Mouse (Mus musculus): ENCODE results near the gene Lrp5. TPM values are rescaled to one million over a fixed set of nuclear protein-coding genes. Genes with fewer than 3 reads are reported as not detected.

Lrp5 gene
- polyA plus RNA-seq, 1 experiment = 35.9 TPM

DNA sequence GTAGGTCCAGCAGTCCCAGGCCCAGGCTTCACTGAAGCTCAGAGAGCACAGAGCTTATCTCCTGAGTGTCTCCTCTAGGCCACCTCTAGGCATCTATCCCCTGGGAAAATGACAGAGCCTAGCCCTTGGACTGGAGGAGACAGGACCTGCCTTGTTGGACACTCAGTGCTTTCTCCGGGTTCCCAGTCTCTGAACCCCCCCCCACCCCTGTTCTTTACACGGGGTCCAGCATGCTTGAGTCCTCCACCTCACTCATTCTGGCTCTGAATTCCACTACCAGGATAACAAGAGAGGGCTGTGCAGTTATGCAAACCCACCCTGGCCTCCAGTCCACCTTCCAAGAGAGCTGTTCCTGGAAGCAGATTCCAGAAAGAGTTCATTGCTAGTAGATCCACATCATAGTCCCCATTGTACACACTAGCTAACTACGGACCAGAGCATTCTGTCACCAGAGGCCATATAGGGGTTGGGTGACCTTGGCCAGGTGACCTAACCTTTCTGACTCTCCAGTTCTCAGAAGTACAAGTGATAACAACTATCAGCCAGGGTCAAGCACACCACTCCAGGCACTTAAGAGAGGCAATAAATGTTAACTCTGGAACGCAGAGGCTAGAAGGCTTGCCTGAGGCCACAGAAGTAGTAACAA is 109.0 kb downstream of the Lrp5 start:
- WGBS = 95% methylated on average over 4 of the region's 4 CpGs
- Histone ChIP-seq H3K4me1 (replicated peaks; ENCODE audit: control insufficient read depth, insufficient read depth, low read length) (peaks cover 10% of the 10 kb centered on the region), H3K27me3 (ENCODE audit: control insufficient read depth, insufficient read depth, low read length) (no peaks in the 10 kb centered on the region), H3K27ac (ENCODE audit: control insufficient read depth, insufficient read depth, low read length) (no peak overlapping the region), H3K4me3 (ENCODE audit: control insufficient read depth, insufficient read depth, low read length) (no peak overlapping the region), H3K36me3 (ENCODE audit: control insufficient read depth, insufficient read depth, low read length) (no peaks in the 10 kb centered on the region)
- TF ChIP-seq CTCF (IDR thresholded peaks at IDR 0.05; ENCODE audit: borderline replicate concordance, control insufficient read depth, extremely low read depth, insufficient read depth, low read length, poor library complexity) (no peak), POLR2A (IDR thresholded peaks at IDR 0.05; ENCODE audit: control insufficient read depth, extremely low read depth, insufficient read depth, low read length, poor library complexity) (no peak)
- no peak for DNase-seq

DNA sequence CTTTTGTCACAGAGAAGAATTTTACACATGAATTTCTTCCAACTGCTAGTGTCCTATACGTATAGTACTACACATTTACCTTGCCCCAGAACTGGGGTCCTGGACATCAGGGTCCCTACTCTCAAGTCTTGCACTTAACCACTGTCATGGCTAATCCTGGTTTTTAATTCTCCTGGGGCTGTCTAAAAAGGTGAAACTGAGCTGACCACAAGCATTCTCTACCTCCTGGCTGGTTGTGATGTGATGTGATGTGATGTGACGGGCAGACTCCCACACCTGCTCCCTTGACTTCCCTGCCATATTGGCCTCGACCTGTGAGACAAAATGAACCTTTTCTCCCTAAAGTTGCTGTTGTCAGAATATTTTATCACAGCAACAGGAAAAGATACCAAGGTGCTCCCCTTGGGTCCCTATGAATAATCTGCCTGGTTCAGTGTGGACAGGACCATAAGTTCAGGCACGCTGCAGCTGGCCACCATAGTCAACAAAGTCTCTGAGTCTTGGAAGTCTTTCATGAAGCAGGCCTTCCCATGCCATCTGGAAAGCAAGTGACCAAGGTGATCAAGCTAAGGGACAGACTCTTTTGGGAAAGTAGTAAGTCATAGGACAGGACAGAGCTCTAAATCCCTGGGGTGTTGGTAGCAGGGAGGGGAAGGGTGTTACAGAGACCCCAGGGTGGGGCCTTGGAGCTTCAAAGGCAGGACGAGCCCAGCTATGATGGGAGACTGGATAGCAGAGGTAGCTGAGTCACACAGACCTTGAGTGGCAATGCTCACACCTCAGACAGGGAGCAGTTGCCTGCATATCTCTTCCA is 109.7 kb downstream of the Lrp5 start:
- no peaks in the 10 kb centered on the region for H3K27me3 ChIP-seq (ENCODE audit: control insufficient read depth, insufficient read depth, low read length)
- H3K4me3 ChIP-seq (ENCODE audit: control insufficient read depth, insufficient read depth, low read length) = no peak overlapping the region
- H3K36me3 ChIP-seq (ENCODE audit: control insufficient read depth, insufficient read depth, low read length) = no peaks in the 10 kb centered on the region
- WGBS = 86% methylated on average over 5 of the region's 5 CpGs
- H3K4me1 ChIP-seq (replicated peaks; ENCODE audit: control insufficient read depth, insufficient read depth, low read length) = peaks cover 10% of the 10 kb centered on the region
- DNase-seq = no peak
- TF ChIP-seq POLR2A (IDR thresholded peaks at IDR 0.05; ENCODE audit: control insufficient read depth, extremely low read depth, insufficient read depth, low read length, poor library complexity) (no peak), CTCF (IDR thresholded peaks at IDR 0.05; ENCODE audit: borderline replicate concordance, control insufficient read depth, extremely low read depth, insufficient read depth, low read length, poor library complexity) (no peak)
- no peak overlapping the region for H3K27ac ChIP-seq (ENCODE audit: control insufficient read depth, insufficient read depth, low read length)

DNA sequence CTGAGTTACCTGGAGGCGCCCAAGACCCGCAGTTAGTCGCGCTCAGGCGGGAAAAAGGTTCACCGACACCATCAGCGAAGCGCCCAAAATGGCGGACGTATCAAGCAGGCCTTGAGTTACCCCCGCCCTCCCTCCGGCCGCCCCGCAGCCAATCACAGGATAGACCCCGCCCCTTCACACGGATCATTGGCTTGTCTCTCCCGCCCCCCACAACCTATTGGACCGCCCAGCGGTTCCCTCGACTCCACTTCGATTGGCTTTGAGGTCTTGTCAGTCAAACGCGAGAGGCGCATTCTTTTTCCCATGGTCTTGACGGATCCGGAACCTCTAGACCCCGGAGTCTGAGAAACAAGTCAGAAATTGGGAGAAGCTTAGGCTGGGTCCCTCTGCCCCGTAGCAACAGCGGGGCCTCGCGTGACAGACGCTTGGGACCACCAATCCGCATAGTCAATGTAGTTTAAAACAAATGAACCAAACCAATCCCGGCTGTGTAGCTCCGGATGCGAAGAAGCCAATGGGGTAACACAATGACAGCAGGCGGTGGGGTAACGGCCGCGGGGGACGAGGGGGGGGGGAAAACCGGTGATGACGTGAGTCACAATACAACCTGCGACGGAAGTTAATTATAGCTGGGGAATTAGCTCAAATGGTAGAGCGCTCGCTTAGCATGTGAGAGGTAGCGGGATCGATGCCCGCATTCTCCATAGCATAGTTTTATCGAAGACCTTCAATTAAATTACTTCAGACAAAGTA is 110.6 kb downstream of the Lrp5 start, which contains the start of gene Ppp6r3:
Ppp6r3 (minus strand) TSS at position 118 of the 753 bp plus-strand sequence.
- H3K27ac ChIP-seq (ENCODE audit: control insufficient read depth, insufficient read depth, low read length) = peak within 1 kb of the TSS; percentile 97
- under 1% methylated on average over 51 of the region's 51 CpGs for WGBS
- H3K27me3 ChIP-seq (ENCODE audit: control insufficient read depth, insufficient read depth, low read length) = no peaks in the 10 kb centered on the region
- TF ChIP-seq POLR2A (IDR thresholded peaks at IDR 0.05; ENCODE audit: control insufficient read depth, extremely low read depth, insufficient read depth, low read length, poor library complexity) (peak; percentile 82), CTCF (IDR thresholded peaks at IDR 0.05; ENCODE audit: borderline replicate concordance, control insufficient read depth, extremely low read depth, insufficient read depth, low read length, poor library complexity) (0 out of 2 replicates have a peak, but pooled peaks have one; percentile 33)
- peak within 1 kb of the TSS; percentile 82 for H3K4me3 ChIP-seq (ENCODE audit: control insufficient read depth, insufficient read depth, low read length)
- H3K36me3 ChIP-seq (ENCODE audit: control insufficient read depth, insufficient read depth, low read length) = no peaks in the 10 kb centered on the region
- DNase-seq = peak; percentile 98
- peaks cover 10% of the 10 kb centered on the region for H3K4me1 ChIP-seq (replicated peaks; ENCODE audit: control insufficient read depth, insufficient read depth, low read length)

DNA sequence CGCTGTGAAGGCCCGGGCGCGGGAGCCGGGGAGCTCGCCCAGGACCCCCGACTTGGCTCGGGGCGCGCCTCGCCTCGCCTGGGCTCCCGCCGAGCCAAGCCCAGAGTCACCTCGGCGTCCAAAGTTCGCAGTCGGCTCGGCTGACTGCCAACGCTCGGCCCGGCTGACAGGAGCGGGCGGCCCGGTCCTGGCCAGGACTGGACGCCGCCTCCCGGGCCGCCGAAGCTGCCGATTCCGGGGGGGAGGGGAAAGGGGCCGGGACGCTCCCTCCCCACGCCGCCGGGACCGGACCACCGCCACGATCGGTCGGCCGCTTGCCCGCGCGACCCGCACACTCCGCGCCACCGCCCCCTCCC is 111.1 kb downstream of the Lrp5 start:
- WGBS = under 1% methylated on average over 49 of the region's 50 CpGs
- TF ChIP-seq POLR2A (IDR thresholded peaks at IDR 0.05; ENCODE audit: control insufficient read depth, extremely low read depth, insufficient read depth, low read length, poor library complexity) (no peak), CTCF (IDR thresholded peaks at IDR 0.05; ENCODE audit: borderline replicate concordance, control insufficient read depth, extremely low read depth, insufficient read depth, low read length, poor library complexity) (no peak)
- no peak for DNase-seq
- Histone ChIP-seq H3K36me3 (ENCODE audit: control insufficient read depth, insufficient read depth, low read length) (no peaks in the 10 kb centered on the region), H3K27ac (ENCODE audit: control insufficient read depth, insufficient read depth, low read length) (peak overlapping the region; percentile 23; the same call in 1 of the 2 replicates), H3K4me1 (replicated peaks; ENCODE audit: control insufficient read depth, insufficient read depth, low read length) (peaks cover 11% of the 10 kb centered on the region), H3K4me3 (ENCODE audit: control insufficient read depth, insufficient read depth, low read length) (peak overlapping the region; percentile 82), H3K27me3 (ENCODE audit: control insufficient read depth, insufficient read depth, low read length) (no peaks in the 10 kb centered on the region)

DNA sequence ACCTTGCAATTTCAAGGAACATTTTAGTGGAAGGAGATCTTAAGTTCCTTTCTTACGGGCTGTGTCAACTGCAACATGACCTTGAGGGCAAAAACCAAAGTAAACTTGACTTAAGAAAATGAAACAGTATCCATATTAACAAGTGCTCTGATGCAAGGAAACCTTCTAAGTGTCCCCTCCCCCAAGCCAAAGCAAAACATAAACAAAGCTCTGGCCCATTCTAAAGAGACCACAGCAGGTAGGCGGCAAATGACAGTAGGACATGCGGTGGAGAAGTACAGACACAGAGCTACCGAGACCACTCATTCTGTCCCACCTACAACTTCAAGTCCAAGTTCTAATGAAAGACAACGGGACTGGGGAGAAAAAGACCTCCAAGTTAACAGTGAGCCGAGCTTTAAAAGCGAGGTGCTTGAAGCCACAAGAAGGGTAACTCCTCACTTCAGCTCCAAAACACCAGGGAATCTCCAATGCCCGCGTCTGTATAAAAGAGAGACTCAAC is 111.7 kb downstream of the Lrp5 start:
- peaks cover 13% of the 10 kb centered on the region for H3K4me1 ChIP-seq (replicated peaks; ENCODE audit: control insufficient read depth, insufficient read depth, low read length)
- H3K27me3 ChIP-seq (ENCODE audit: control insufficient read depth, insufficient read depth, low read length) = no peaks in the 10 kb centered on the region
- no peaks in the 10 kb centered on the region for H3K36me3 ChIP-seq (ENCODE audit: control insufficient read depth, insufficient read depth, low read length)
- WGBS = 2% methylated on average over 9 of the region's 9 CpGs
- no peak for DNase-seq
- TF ChIP-seq CTCF (IDR thresholded peaks at IDR 0.05; ENCODE audit: borderline replicate concordance, control insufficient read depth, extremely low read depth, insufficient read depth, low read length, poor library complexity) (no peak), POLR2A (IDR thresholded peaks at IDR 0.05; ENCODE audit: control insufficient read depth, extremely low read depth, insufficient read depth, low read length, poor library complexity) (no peak)
- no peak overlapping the region for H3K27ac ChIP-seq (ENCODE audit: control insufficient read depth, insufficient read depth, low read length)
- H3K4me3 ChIP-seq (ENCODE audit: control insufficient read depth, insufficient read depth, low read length) = peak overlapping the region; percentile 82

DNA sequence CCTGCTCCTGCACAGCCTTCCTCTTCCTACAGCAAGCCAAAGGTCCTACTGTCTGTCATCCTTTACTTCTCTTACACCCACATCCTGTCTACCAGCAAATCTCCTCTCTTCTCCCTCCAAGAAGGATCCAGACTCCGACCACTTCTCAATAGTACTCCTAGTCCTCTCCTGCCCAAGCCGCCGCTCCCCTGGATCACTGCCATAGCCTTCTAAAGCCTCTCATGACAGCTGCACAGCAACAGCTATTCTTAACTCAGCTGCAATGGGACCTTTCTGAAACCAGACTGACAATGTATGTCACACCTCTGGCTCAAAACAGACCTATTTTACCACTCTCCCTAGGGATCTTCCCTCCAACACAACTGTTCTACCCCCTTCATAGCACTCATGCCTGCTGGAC is 122.1 kb downstream of the Lrp5 start:
- H3K27ac ChIP-seq (ENCODE audit: control insufficient read depth, insufficient read depth, low read length) = no peak overlapping the region
- H3K27me3 ChIP-seq (ENCODE audit: control insufficient read depth, insufficient read depth, low read length) = no peaks in the 10 kb centered on the region
- H3K4me3 ChIP-seq (ENCODE audit: control insufficient read depth, insufficient read depth, low read length) = no peak overlapping the region
- peaks cover 8% of the 10 kb centered on the region; the same call in 1 of the 2 replicates for H3K4me1 ChIP-seq (replicated peaks; ENCODE audit: control insufficient read depth, insufficient read depth, low read length)
- TF ChIP-seq POLR2A (IDR thresholded peaks at IDR 0.05; ENCODE audit: control insufficient read depth, extremely low read depth, insufficient read depth, low read length, poor library complexity) = no peak
- no peak for TF ChIP-seq CTCF (IDR thresholded peaks at IDR 0.05; ENCODE audit: borderline replicate concordance, control insufficient read depth, extremely low read depth, insufficient read depth, low read length, poor library complexity)
- H3K36me3 ChIP-seq (ENCODE audit: control insufficient read depth, insufficient read depth, low read length) = no peaks in the 10 kb centered on the region
- DNase-seq = no peak
- WGBS = 89% methylated on average over 3 of the region's 3 CpGs
